Mouse (Mus musculus) forebrain, embryonic 14.5 days (tissue): Measurements from ENCODE around the gene Adora2a. TPM values are rescaled to one million over a fixed set of nuclear protein-coding genes. Genes with fewer than 3 reads are reported as not detected.
A peak's percentile ranks its signal among the peaks of the same experiment; 100 is the strongest.

ENCODE experiments used
- ATAC-seq: fragments of 200-750 bp; cut with Nextera tagmentation; 2 replicates; pipeline ENCODE4 v1.8.0; 2017; ENCODE audit warnings: mild to moderate bottlenecking, moderate library complexity
- DNase-seq: peaks from one replicate; pipeline ENCODE4 v3.0.0-alpha.2; 2015; ENCODE audit warnings: low spot score
- H3K27ac ChIP-seq: fragments of 300-500 bp; sonication (generic); 2 replicates; pipeline ENCODE4 v1.5.1; 2014; ENCODE audit warnings: low read depth, mild to moderate bottlenecking, control low read depth, low read length, moderate library complexity
- H3K27me3 ChIP-seq: fragments of 300-500 bp; sonication (generic); replicated peaks from 2 replicates; pipeline ENCODE4 v1.6.1; 2014; ENCODE audit warnings: low read length, control low read depth, mixed read lengths; ENCODE audit not compliant: control insufficient read depth, insufficient read depth
- H3K36me3 ChIP-seq: fragments of 300-500 bp; sonication (generic); 2 replicates; pipeline ENCODE4 v1.6.1; 2014; ENCODE audit warnings: low read length, control low read depth; ENCODE audit not compliant: control insufficient read depth, insufficient read depth
- H3K4me1 ChIP-seq: fragments of 300-500 bp; sonication (generic); 2 replicates; pipeline ENCODE4 v1.6.1; 2014; ENCODE audit warnings: antibody characterized with exemption, low read length, control low read depth; ENCODE audit not compliant: control insufficient read depth, insufficient read depth
- H3K4me2 ChIP-seq: fragments of 300-500 bp; sonication (generic); 2 replicates; pipeline ENCODE4 v1.6.1; 2014; ENCODE audit warnings: mild to moderate bottlenecking, control low read depth, low read length
- H3K4me3 ChIP-seq: fragments of 300-500 bp; sonication (generic); 2 replicates; pipeline ENCODE4 v1.5.1; 2014; ENCODE audit warnings: low read depth, low read length, control low read depth
- H3K9ac ChIP-seq: fragments of 300-500 bp; sonication (generic); 2 replicates; pipeline ENCODE4 v1.6.1; 2014; ENCODE audit warnings: mild to moderate bottlenecking, low read length, control low read depth, moderate library complexity
- H3K9me3 ChIP-seq: fragments of 300-500 bp; sonication (generic); replicated peaks from 2 replicates; pipeline ENCODE4 v1.6.1; 2016; ENCODE audit warnings: low read length, control low read depth, mixed read lengths; ENCODE audit not compliant: control insufficient read depth
- WGBS: fragments of 180-500 bp; shearing (Covaris S2); extraction: QIAGEN DNeasy Blood & Tissue Kit; methylation state at CpG from one replicate; pipeline ENCODE4 v1.1.7; 2014; 5-methylcytosine and 5-hydroxymethylcytosine counted together
- polyA plus RNA-seq: library from polyadenylated mRNA; unstranded; fragments of >200 nt; fragmentation: Nextera tagmentation; extraction: Ambion mirVana; gene quantifications from 2 replicates; pipeline ENCODE4 v1.2.1, GENCODE M21; 2014

Gene Adora2a
- polyA plus RNA-seq, 1 experiment from 2014 or later, result 8.8 TPM

DNA sequence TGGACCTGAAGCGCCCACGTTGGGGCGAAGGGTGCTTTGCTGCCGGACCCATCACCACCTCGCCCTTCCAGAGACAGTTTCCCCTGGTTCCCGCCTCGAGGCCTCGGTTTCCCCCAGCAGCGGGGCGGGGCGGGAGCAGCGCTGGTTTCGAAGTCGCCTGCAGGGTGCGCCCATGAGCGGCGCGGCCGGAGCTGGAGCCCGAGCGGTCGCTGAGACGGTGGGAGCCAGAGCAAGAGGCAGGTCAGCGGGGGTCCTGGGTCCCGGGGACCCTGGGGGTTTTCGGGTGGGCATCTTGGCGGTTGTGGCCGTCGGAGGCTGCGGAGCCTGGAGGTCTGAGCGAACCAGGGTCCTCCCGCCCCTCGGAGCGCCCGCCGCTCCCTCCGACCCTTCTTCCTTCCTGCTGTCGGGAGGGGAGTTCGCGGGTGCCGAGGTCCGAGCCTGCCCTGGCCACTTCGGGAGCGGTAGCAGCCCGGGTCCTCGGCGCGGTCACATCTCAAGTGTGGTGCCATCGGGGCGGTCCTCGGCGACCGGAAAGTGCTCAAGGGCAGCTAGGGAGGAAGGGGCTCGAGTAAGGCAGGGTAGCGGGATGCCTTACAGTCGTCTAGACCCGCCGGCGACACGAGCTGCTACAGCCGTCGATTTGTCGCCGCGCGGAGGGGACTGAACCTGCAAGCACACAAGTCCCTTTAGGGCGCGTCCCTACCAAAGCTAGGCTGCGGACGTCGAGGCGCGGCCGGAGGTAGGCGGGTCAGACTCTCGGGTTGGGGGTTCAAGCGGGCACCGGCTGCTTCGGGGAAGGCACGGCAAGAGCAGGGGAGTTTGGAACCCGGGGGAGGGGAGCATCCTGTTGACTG, 458 bp downstream of the Adora2a start:
- WGBS, result 2% methylated on average over 69 of the region's 81 CpGs
- H3K9me3 ChIP-seq, result no peaks in the 10 kb centered on the region
- peak overlapping the region; percentile 39 for H3K4me3 ChIP-seq
- DNase-seq, result peak; percentile 52
- H3K9ac ChIP-seq, result peak overlapping the region; percentile 56
- peaks cover 2% of the 10 kb centered on the region; the same call in 1 of the 2 replicates for H3K4me1 ChIP-seq
- peak overlapping the region; percentile 57 for H3K4me2 ChIP-seq
- no peak overlapping the region; the same call in 1 of the 2 replicates for H3K27ac ChIP-seq
- peaks cover 12% of the 10 kb centered on the region; the same call in 1 of the 2 replicates for H3K36me3 ChIP-seq
- H3K27me3 ChIP-seq, result peaks cover 21% of the 10 kb centered on the region
- ATAC-seq, result peak; percentile 78

DNA sequence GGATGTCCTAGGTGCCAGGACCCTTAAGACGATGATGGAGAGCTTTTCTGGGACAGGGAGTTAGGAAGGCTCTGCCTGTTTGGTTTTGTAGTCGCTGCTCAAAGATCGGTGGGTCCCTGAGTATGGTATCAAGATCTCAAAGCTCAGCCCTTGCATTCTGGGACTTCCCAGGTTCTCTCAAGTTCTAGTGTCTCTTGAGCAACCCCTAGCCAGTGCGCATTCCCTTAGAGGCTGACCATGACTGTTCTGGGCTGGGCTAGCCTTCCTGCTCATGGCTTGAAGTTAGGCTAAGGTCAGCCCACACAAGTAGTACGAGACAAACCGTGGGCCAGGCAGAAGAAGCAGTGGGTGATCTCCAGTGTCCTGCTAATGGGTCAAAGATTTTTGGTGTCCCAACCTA, 1.5 kb downstream of the Adora2a start:
- Histone ChIP-seq H3K4me3 (peak overlapping the region; percentile 39; the same call in 1 of the 2 replicates), H3K9ac (no peak overlapping the region), H3K9me3 (no peaks in the 10 kb centered on the region), H3K4me1 (peaks cover 2% of the 10 kb centered on the region; the same call in 1 of the 2 replicates), H3K27ac (no peak overlapping the region), H3K4me2 (no peak overlapping the region), H3K36me3 (0 out of 2 replicates have a peak, but pooled peaks cover 1% of the 10 kb centered on the region), H3K27me3 (peaks cover 21% of the 10 kb centered on the region)
- 87% methylated on average over 6 of the region's 6 CpGs for WGBS
- ATAC-seq (no peak), DNase-seq (no peak)

DNA sequence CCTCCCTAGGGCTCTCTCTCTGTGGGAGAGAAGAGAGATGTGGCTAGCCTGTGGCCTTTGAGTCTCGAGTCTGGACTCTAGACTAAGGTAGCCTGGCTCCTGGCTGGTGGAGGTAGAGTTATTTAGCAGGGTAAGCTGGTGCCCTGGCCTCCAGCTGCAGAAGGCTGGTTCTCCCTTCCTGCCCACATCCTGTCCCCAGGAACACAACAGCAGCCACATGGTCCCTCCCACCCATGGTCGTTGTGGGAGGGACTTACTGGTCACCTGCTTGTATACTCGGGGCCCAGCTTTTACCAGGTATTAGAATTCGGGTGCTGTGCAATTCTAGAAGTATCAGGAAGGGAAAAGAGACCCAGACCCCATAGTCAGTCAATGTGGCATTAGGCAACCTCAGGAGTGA, 3.6 kb downstream of the Adora2a start:
- H3K36me3 ChIP-seq, result no peaks in the 10 kb centered on the region

DNA sequence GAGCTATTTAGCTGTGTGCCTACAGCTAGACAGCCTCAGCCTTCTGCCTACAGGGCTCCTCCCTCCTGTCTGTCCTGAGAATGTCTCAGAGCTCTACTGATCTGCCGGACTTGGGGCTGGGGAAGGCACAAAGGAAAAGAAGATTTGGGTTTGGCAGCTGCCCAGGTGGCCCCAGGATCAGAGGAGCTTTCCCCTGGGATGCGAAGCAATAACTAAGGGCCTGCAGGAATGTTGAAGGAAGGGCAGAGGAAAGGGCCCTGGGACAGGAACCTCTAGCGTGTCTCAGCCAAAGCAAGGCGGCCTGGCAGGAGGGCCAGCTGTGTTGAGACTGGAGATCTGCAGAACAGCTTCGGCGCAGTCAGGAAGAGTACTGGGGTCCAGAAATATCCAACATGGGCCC, 6.3 kb downstream of the Adora2a start:
- peaks cover 8% of the 10 kb centered on the region; the same call in 1 of the 2 replicates for H3K27me3 ChIP-seq
- no peak for ATAC-seq
- DNase-seq, result no peak
- no peak overlapping the region for H3K4me3 ChIP-seq
- H3K4me1 ChIP-seq, result no peaks in the 10 kb centered on the region
- H3K4me2 ChIP-seq, result no peak overlapping the region
- no peak overlapping the region for H3K9ac ChIP-seq
- 50% methylated on average over 6 of the region's 6 CpGs for WGBS
- H3K27ac ChIP-seq, result no peak overlapping the region
- no peaks in the 10 kb centered on the region for H3K36me3 ChIP-seq
- H3K9me3 ChIP-seq, result no peaks in the 10 kb centered on the region

More for the DNA sequence above, 3.6 kb downstream of the Adora2a start:
- Histone ChIP-seq H3K4me3 (no peak overlapping the region), H3K4me1 (peaks cover 2% of the 10 kb centered on the region; the same call in 1 of the 2 replicates), H3K27ac (no peak overlapping the region), H3K4me2 (no peak overlapping the region), H3K27me3 (peaks cover 21% of the 10 kb centered on the region), H3K9me3 (no peaks in the 10 kb centered on the region), H3K9ac (no peak overlapping the region)
- DNase-seq (no peak), ATAC-seq (no peak)
- 58% methylated on average over 4 of the region's 4 CpGs for WGBS

DNA sequence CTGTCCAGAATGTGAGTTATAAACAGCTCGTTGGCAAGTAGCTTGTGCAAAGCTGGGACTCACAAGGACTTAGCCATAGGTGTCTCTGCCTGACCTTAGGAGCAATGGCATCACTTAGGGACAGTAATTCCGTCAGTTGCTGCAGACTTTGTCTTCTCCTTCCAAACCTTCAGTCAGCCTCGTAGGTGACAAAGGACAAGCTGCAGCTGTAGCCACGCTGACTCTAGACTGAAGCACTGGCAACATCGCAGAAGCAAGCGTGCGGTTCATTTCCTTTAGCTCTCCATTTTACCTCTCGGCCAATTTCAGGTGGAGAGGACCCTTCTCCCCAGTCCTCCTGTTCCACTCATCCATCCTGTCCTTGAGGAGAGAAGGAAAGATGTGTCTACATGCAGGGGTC, 7.3 kb downstream of the Adora2a start:
- no peak overlapping the region for H3K9ac ChIP-seq
- no peaks in the 10 kb centered on the region for H3K9me3 ChIP-seq
- no peaks in the 10 kb centered on the region for H3K27me3 ChIP-seq
- no peak overlapping the region for H3K4me2 ChIP-seq
- DNase-seq, result no peak
- no peak for ATAC-seq
- WGBS, result 79% methylated on average over 8 of the region's 8 CpGs
- no peaks in the 10 kb centered on the region for H3K36me3 ChIP-seq
- no peaks in the 10 kb centered on the region for H3K4me1 ChIP-seq
- H3K4me3 ChIP-seq, result no peak overlapping the region
- H3K27ac ChIP-seq, result no peak overlapping the region

DNA sequence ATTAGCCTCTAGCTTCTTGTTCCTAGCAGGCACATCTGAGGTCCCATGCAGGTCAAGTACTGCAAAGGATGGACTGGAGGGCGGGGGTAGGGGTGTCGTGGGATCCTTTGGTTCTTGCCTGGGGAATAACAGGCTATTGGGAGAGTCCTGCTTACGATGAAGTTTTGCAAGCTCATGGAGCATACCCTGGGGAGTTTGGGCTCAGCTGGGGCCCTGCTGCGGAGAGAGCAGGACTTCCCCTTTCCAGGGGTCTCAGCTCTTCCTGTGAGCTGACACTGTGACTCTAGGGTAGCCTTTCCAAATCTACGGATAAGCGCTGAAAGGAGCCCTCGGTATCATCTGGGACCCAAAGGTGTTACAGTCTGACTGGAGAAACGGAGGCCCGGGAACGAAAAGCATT, 7.7 kb downstream of the Adora2a start:
- H3K4me3 ChIP-seq, result no peak overlapping the region
- no peak for DNase-seq
- H3K4me1 ChIP-seq, result no peaks in the 10 kb centered on the region
- no peaks in the 10 kb centered on the region for H3K27me3 ChIP-seq
- H3K9me3 ChIP-seq, result no peaks in the 10 kb centered on the region
- no peak overlapping the region for H3K27ac ChIP-seq
- no peak overlapping the region for H3K4me2 ChIP-seq
- H3K9ac ChIP-seq, result no peak overlapping the region
- 76% methylated on average over 10 of the region's 10 CpGs for WGBS
- H3K36me3 ChIP-seq, result no peaks in the 10 kb centered on the region
- ATAC-seq, result no peak

DNA sequence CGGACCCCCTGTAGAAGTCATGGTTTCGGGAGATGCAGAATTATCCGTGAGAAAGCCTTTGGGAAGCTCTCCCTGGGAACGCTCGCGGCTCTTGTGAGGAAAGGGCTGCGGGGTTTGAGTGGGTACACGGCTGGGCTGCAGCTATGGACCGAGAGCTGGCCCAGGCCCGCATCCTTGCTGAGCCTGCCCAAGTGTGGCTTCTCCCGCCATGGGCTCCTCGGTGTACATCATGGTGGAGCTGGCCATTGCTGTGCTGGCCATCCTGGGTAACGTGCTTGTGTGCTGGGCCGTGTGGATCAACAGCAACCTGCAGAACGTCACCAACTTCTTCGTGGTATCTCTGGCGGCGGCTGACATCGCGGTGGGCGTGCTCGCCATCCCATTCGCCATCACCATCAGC, 9.1 kb downstream of the Adora2a start:
- no peak overlapping the region for H3K4me2 ChIP-seq
- H3K27ac ChIP-seq, result no peak overlapping the region
- WGBS, result 96% methylated on average over 23 of the region's 23 CpGs
- no peaks in the 10 kb centered on the region for H3K27me3 ChIP-seq
- H3K36me3 ChIP-seq, result no peaks in the 10 kb centered on the region
- DNase-seq, result no peak
- H3K9me3 ChIP-seq, result no peaks in the 10 kb centered on the region
- no peak overlapping the region for H3K4me3 ChIP-seq
- H3K4me1 ChIP-seq, result no peaks in the 10 kb centered on the region
- no peak overlapping the region for H3K9ac ChIP-seq
- no peak for ATAC-seq

DNA sequence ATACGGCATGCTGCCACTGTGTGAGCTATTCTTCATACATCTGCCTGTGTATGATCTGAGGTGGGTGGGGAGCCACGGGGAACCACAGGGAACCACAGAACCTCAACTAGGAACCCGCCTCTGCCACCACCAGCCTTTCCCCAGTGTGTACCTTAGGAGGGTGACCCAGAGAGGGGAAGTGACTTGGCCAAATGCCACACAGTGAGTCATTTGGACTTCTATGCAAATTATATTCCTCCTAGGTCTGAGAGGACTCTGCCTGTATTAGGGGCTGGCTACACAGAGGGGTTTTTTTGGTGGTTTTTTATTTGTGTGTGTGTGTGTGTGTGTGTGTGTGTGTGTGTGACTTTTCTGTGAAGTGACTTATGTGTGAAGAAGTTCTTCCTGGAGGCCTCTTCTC, 9.9 kb downstream of the Adora2a start:
- 88% methylated on average over 3 of the region's 3 CpGs for WGBS
- ATAC-seq, result no peak

DNA sequence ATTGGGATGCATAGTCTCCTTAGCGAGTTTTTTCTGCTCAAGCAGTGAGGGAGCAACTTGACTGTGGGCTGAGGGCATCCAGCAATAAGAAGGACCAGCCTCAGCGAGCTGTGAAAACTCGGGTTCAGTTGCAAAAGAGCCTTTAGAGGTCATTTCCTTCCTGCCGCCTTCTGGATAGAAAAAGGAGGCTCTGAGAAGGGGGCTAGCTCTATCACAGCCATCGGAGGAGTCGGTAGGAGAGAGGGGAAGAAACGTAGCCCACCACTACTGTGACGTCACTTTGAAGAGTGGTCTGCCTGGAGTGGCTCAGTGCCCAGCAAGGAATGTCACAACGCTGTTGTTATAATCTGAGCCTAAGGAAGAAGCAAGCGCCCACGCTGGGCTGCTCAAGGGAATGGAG, 10.4 kb downstream of the Adora2a start:
- 70% methylated on average over 11 of the region's 11 CpGs for WGBS

More for the DNA sequence above, 9.9 kb downstream of the Adora2a start:
- H3K27me3 ChIP-seq, result no peaks in the 10 kb centered on the region
- no peaks in the 10 kb centered on the region for H3K9me3 ChIP-seq
- DNase-seq, result peak; percentile 16
- no peaks in the 10 kb centered on the region for H3K36me3 ChIP-seq
- no peak overlapping the region for H3K4me2 ChIP-seq
- H3K4me1 ChIP-seq, result no peaks in the 10 kb centered on the region
- H3K27ac ChIP-seq, result no peak overlapping the region
- H3K4me3 ChIP-seq, result no peak overlapping the region
- H3K9ac ChIP-seq, result no peak overlapping the region

More for the DNA sequence above, 10.4 kb downstream of the Adora2a start:
- DNase-seq (no peak), ATAC-seq (no peak)
- Histone ChIP-seq H3K9ac (no peak overlapping the region), H3K36me3 (no peaks in the 10 kb centered on the region), H3K4me2 (no peak overlapping the region), H3K4me1 (no peaks in the 10 kb centered on the region), H3K9me3 (no peaks in the 10 kb centered on the region), H3K27ac (no peak overlapping the region), H3K4me3 (no peak overlapping the region), H3K27me3 (no peaks in the 10 kb centered on the region)
